Mouse (Mus musculus) midbrain, embryonic 11.5 days (tissue): ENCODE results near the gene Ccl7. TPM values are rescaled to one million over a fixed set of nuclear protein-coding genes. Genes with fewer than 3 reads are reported as not detected.

Experiments used
- ATAC-seq: fragments of 200-750 bp; cut with Nextera tagmentation; 2 replicates; pipeline ENCODE4 v1.8.0; 2017; ENCODE audit warnings: moderate TSS enrichment, moderate library complexity; ENCODE audit not compliant: low FRiP score
- DNase-seq: peaks from one replicate; pipeline ENCODE4 v3.0.0; 2015; ENCODE audit warnings: low spot score; ENCODE audit errors: missing footprints
- H3K27ac ChIP-seq: fragments of 300-500 bp; sonication (generic); 2 replicates; pipeline ENCODE4 v1.5.1; 2014; ENCODE audit warnings: low read depth, low read length
- H3K27me3 ChIP-seq: fragments of 300-500 bp; sonication (generic); 2 replicates; pipeline ENCODE4 v1.6.1; 2014; ENCODE audit warnings: mild to moderate bottlenecking, low read length, moderate library complexity, mixed read lengths; ENCODE audit not compliant: control insufficient read depth, insufficient read depth
- H3K36me3 ChIP-seq: fragments of 300-500 bp; sonication (generic); 2 replicates; pipeline ENCODE4 v1.6.1; 2014; ENCODE audit warnings: mild to moderate bottlenecking, low read length, moderate library complexity, mixed read lengths; ENCODE audit not compliant: control insufficient read depth, insufficient read depth
- H3K4me1 ChIP-seq: fragments of 300-500 bp; sonication (generic); 2 replicates; pipeline ENCODE4 v1.6.1; 2014; ENCODE audit warnings: low read length; ENCODE audit not compliant: control insufficient read depth, insufficient read depth
- H3K4me2 ChIP-seq: fragments of 300-500 bp; sonication (generic); 2 replicates; pipeline ENCODE4 v1.6.1; 2014; ENCODE audit warnings: mild to moderate bottlenecking, moderate library complexity
- H3K4me3 ChIP-seq: fragments of 300-500 bp; sonication (generic); 2 replicates; pipeline ENCODE4 v1.5.1; 2014; ENCODE audit warnings: low read depth, low read length
- H3K9ac ChIP-seq: fragments of 300-500 bp; sonication (generic); 2 replicates; pipeline ENCODE4 v1.6.1; 2014; ENCODE audit warnings: low read length
- H3K9me3 ChIP-seq: fragments of 300-500 bp; sonication (generic); 2 replicates; pipeline ENCODE4 v1.6.1; 2016; ENCODE audit warnings: low read length; ENCODE audit not compliant: control insufficient read depth
- WGBS: fragments of 180-500 bp; shearing (Covaris S2); extraction: QIAGEN DNeasy Blood & Tissue Kit; methylation state at CpG from one replicate; pipeline ENCODE4 v1.1.7; 2014; 5-methylcytosine and 5-hydroxymethylcytosine counted together
- polyA plus RNA-seq: library from polyadenylated mRNA; unstranded; fragments of >200 nt; fragmentation: Nextera tagmentation; extraction: Ambion mirVana; gene quantifications from 2 replicates; pipeline ENCODE4 v1.2.1, GENCODE M21; 2014

Ccl7 gene
- polyA plus RNA-seq, 1 experiment from 2014 or later: 0.18 TPM

- Histone ChIP-seq H3K4me2 (no peak overlapping the region), H3K4me3 (no peak overlapping the region), H3K36me3 (no peaks in the 10 kb centered on the region), H3K27ac (no peak overlapping the region), H3K4me1 (no peaks in the 10 kb centered on the region), H3K9me3 (no peaks in the 10 kb centered on the region), H3K9ac (no peak overlapping the region), H3K27me3 (no peaks in the 10 kb centered on the region)
- DNase-seq (no peak), ATAC-seq (no peak)
- WGBS: 51% methylated on average over 6 of the region's 6 CpGs
Measured at GRCm38 (mm10) chr11:82047746-82048415, 2.4 kb downstream of the Ccl7 start.

GRCm38 (mm10) chr11:82053849-82054248 is 8.3 kb downstream of the Ccl7 start:
- no peak overlapping the region for H3K27ac ChIP-seq
- no peaks in the 10 kb centered on the region for H3K4me1 ChIP-seq
- no peak overlapping the region for H3K4me2 ChIP-seq
- H3K9me3 ChIP-seq: no peaks in the 10 kb centered on the region
- WGBS: 93% methylated on average over 7 of the region's 7 CpGs
- no peak for DNase-seq
- no peaks in the 10 kb centered on the region for H3K36me3 ChIP-seq
- no peaks in the 10 kb centered on the region for H3K27me3 ChIP-seq
- no peak for ATAC-seq
- no peak overlapping the region for H3K4me3 ChIP-seq
- H3K9ac ChIP-seq: no peak overlapping the region

GRCm38 (mm10) chr11:82057646-82058045 is 12.1 kb downstream of the Ccl7 start, which contains the start of gene Ccl11:
Gene Ccl11, plus strand, starts transcription at chr11:82057823.
- H3K4me3 ChIP-seq: no peak within 1 kb of the TSS
- ATAC-seq: no peak
- H3K4me2 ChIP-seq: no peak within 1 kb of the TSS
- H3K9me3 ChIP-seq: no peaks in the 10 kb centered on the region
- DNase-seq: no peak
- WGBS: 82% methylated on average over 6 of the region's 6 CpGs
- no peaks in the 10 kb centered on the region for H3K4me1 ChIP-seq
- no peaks in the 10 kb centered on the region for H3K27me3 ChIP-seq
- no peak within 1 kb of the TSS for H3K27ac ChIP-seq
- no peaks in the 10 kb centered on the region for H3K36me3 ChIP-seq
- H3K9ac ChIP-seq: no peak within 1 kb of the TSS

- 79% methylated on average over 3 of the region's 3 CpGs for WGBS
- H3K4me2 ChIP-seq: no peak overlapping the region
- no peak overlapping the region for H3K27ac ChIP-seq
Measured at GRCm38 (mm10) chr11:82062226-82062625, 16.7 kb downstream of the Ccl7 start.

GRCm38 (mm10) chr11:82063454-82063853 is 17.9 kb downstream of the Ccl7 start:
- ATAC-seq (no peak), DNase-seq (no peak)
- H3K9ac ChIP-seq: no peak overlapping the region
- H3K27ac ChIP-seq: no peak overlapping the region
- no peaks in the 10 kb centered on the region for H3K36me3 ChIP-seq
- H3K4me3 ChIP-seq: no peak overlapping the region
- H3K9me3 ChIP-seq: no peaks in the 10 kb centered on the region
- H3K4me2 ChIP-seq: no peak overlapping the region
- WGBS: 83% methylated on average over 2 of the region's 2 CpGs
- no peaks in the 10 kb centered on the region for H3K4me1 ChIP-seq
- no peaks in the 10 kb centered on the region for H3K27me3 ChIP-seq

More at GRCm38 (mm10) chr11:82062226-82062625, 16.7 kb downstream of the Ccl7 start:
- no peaks in the 10 kb centered on the region for H3K9me3 ChIP-seq
- ATAC-seq (no peak), DNase-seq (no peak)
- no peak overlapping the region for H3K9ac ChIP-seq
- H3K36me3 ChIP-seq: no peaks in the 10 kb centered on the region
- no peak overlapping the region for H3K4me3 ChIP-seq
- H3K27me3 ChIP-seq: no peaks in the 10 kb centered on the region
- H3K4me1 ChIP-seq: no peaks in the 10 kb centered on the region

GRCm38 (mm10) chr11:82066953-82067571 is 21.6 kb downstream of the Ccl7 start:
- Histone ChIP-seq H3K36me3 (no peaks in the 10 kb centered on the region), H3K9ac (no peak overlapping the region), H3K4me2 (no peak overlapping the region), H3K27me3 (no peaks in the 10 kb centered on the region), H3K4me1 (no peaks in the 10 kb centered on the region), H3K27ac (no peak overlapping the region), H3K9me3 (no peaks in the 10 kb centered on the region), H3K4me3 (no peak overlapping the region)
- DNase-seq (no peak), ATAC-seq (no peak)
- WGBS: 88% methylated on average over 7 of the region's 7 CpGs

DNA sequence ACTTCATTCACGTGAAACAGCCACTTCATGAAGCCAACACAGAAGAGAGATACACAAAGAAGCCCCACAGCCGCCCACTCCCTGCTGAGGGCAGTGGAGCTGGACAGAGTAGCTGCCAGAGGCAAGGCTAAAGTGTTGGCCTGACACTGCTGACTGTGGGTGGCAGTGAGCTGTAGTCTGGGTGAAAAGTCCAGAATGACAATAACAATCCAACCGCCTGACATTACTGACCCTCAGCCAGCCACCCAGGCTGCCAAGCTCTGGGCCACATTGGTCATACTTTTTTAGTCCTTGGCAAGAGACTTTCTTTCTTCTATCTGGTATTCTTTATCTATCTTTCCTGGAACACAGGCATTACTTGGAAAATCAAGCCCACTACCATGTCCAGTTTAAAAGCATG is 25.6 kb downstream of the Ccl7 start:
- DNase-seq (no peak), ATAC-seq (no peak)
- no peak overlapping the region for H3K4me2 ChIP-seq
- no peak overlapping the region for H3K4me3 ChIP-seq
- 69% methylated on average over 3 of the region's 3 CpGs for WGBS
- no peaks in the 10 kb centered on the region for H3K27me3 ChIP-seq
- H3K27ac ChIP-seq: no peak overlapping the region
- no peaks in the 10 kb centered on the region for H3K9me3 ChIP-seq
- H3K9ac ChIP-seq: no peak overlapping the region
- no peaks in the 10 kb centered on the region for H3K36me3 ChIP-seq
- no peaks in the 10 kb centered on the region for H3K4me1 ChIP-seq

DNA sequence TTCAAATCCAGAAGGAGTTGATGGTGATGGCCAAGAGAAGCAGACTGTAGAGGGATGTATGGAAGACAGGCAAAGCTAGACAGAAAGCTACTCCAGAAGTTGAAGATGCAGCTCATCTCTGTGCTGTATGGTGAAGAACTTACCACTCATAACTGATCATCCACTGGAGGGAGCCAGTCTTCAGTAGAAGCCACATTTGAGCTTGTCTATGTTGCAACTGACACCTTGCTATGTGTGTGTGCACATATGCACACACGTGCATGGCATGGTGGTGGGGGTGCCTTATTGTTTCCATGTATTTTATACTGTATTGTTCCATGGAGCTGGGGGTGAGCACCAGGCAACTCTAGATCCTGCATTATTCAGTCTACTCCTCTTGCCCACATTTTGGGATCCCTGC is 26.9 kb downstream of the Ccl7 start:
- Histone ChIP-seq H3K4me3 (no peak overlapping the region), H3K4me1 (no peaks in the 10 kb centered on the region), H3K9me3 (no peaks in the 10 kb centered on the region), H3K9ac (no peak overlapping the region), H3K4me2 (no peak overlapping the region), H3K27ac (no peak overlapping the region), H3K36me3 (no peaks in the 10 kb centered on the region), H3K27me3 (no peaks in the 10 kb centered on the region)
- no peak for ATAC-seq
- no peak for DNase-seq
- 81% methylated on average over 1 of the region's 1 CpGs for WGBS

- Histone ChIP-seq H3K36me3 (no peaks in the 10 kb centered on the region), H3K4me2 (no peak overlapping the region), H3K27ac (no peak overlapping the region), H3K4me1 (no peaks in the 10 kb centered on the region), H3K4me3 (no peak overlapping the region), H3K9me3 (no peaks in the 10 kb centered on the region), H3K9ac (no peak overlapping the region), H3K27me3 (no peaks in the 10 kb centered on the region)
- WGBS: 78% methylated on average over 3 of the region's 3 CpGs
- ATAC-seq (no peak), DNase-seq (no peak)
Measured at GRCm38 (mm10) chr11:82072984-82073383, 27.5 kb downstream of the Ccl7 start.
